Mouse (Mus musculus) forebrain, embryonic 12.5 days (tissue): ENCODE measurements around the gene Zfp979. TPM values are rescaled to one million over a fixed set of nuclear protein-coding genes. Genes with fewer than 3 reads are reported as not detected.
"Not testable (repeated sequence)": the region's sequence is repeated elsewhere in the genome, so short reads cannot be mapped to it uniquely, and the experiment has no call there.

Source experiments
- ATAC-seq: fragments of 200-750 bp; cut with Nextera tagmentation; 2 replicates; pipeline ENCODE4 v1.8.0; 2017; ENCODE audit warnings: moderate TSS enrichment; ENCODE audit not compliant: low FRiP score
- H3K27ac ChIP-seq: fragments of 300-500 bp; sonication (generic); 2 replicates; pipeline ENCODE4 v1.5.1; 2016; ENCODE audit warnings: mild to moderate bottlenecking
- H3K27me3 ChIP-seq: fragments of 300-500 bp; sonication (generic); 2 replicates; pipeline ENCODE4 v1.6.1; 2016; ENCODE audit warnings: mild to moderate bottlenecking
- H3K36me3 ChIP-seq: fragments of 300-500 bp; sonication (generic); replicated peaks from 2 replicates; pipeline ENCODE4 v1.6.1; 2016; ENCODE audit warnings: mild to moderate bottlenecking
- H3K4me1 ChIP-seq: fragments of 300-500 bp; sonication (generic); 2 replicates; pipeline ENCODE4 v1.6.1; 2016
- H3K4me2 ChIP-seq: fragments of 300-500 bp; sonication (generic); 2 replicates; pipeline ENCODE4 v1.6.1; 2016; ENCODE audit warnings: mild to moderate bottlenecking, moderate library complexity
- H3K4me3 ChIP-seq: fragments of 300-500 bp; sonication (generic); replicated peaks from 2 replicates; pipeline ENCODE4 v1.5.1; 2016; ENCODE audit warnings: mild to moderate bottlenecking
- H3K9ac ChIP-seq: fragments of 300-500 bp; sonication (generic); 2 replicates; pipeline ENCODE4 v1.6.1; 2016; ENCODE audit warnings: mild to moderate bottlenecking
- H3K9me3 ChIP-seq: fragments of 300-500 bp; sonication (generic); 2 replicates; pipeline ENCODE4 v1.6.1; 2016
- WGBS: fragments of 180-500 bp; shearing (Covaris S2); methylation state at CpG from one replicate; pipeline ENCODE4 v1.1.7; 2016; 5-methylcytosine and 5-hydroxymethylcytosine counted together
- polyA plus RNA-seq: library from polyadenylated mRNA; unstranded; fragments of >200 nt; fragmentation: Nextera tagmentation; extraction: Ambion mirVana; gene quantifications from 2 replicates; pipeline ENCODE4 v1.2.1, GENCODE M21; 2016

Gene Zfp979
- polyA plus RNA-seq, result 1.7 and 2.1 TPM in 2 replicates

DNA sequence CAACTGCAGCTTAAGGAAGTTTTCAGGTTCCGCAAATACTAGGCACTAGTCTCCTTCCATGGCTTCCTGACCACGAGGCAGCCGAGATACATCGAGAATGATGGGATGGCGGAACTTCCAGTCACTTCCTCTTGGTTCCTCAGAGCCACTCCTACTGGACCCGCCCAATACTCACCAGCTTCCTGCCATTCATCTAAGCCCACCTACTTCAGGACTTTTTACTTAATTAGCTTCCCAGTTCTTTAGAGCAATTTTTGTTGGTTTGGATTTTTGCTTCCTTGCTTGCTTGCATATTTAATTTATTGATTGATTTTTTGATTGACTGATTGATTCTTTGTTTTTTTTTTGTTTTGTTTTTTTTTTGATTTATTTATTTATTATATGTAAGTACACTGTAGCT, at the start of gene Zfp979:
Gene Zfp979, minus strand, starts transcription at position 101 of the 400 bp plus-strand sequence.
- no CpG with 5 or more reads among the region's 6 CpGs for WGBS
- not testable (repeated sequence) for H3K27ac ChIP-seq

GRCm38 (mm10) chr4:147655245-147655644, 12.9 kb upstream of the Zfp979 start:
- 92% methylated on average over 5 of the region's 5 CpGs for WGBS
- ATAC-seq, H3K4me2 ChIP-seq, H3K9me3 ChIP-seq, H3K27ac ChIP-seq, H3K27me3 ChIP-seq, H3K36me3 ChIP-seq, H3K4me3 ChIP-seq, H3K4me1 ChIP-seq, H3K9ac ChIP-seq: not testable (repeated sequence)

More for the DNA sequence above, at the start of gene Zfp979:
- H3K9ac ChIP-seq, H3K36me3 ChIP-seq, H3K4me2 ChIP-seq, H3K9me3 ChIP-seq, H3K4me3 ChIP-seq, ATAC-seq, H3K27me3 ChIP-seq, H3K4me1 ChIP-seq: not testable (repeated sequence)

DNA sequence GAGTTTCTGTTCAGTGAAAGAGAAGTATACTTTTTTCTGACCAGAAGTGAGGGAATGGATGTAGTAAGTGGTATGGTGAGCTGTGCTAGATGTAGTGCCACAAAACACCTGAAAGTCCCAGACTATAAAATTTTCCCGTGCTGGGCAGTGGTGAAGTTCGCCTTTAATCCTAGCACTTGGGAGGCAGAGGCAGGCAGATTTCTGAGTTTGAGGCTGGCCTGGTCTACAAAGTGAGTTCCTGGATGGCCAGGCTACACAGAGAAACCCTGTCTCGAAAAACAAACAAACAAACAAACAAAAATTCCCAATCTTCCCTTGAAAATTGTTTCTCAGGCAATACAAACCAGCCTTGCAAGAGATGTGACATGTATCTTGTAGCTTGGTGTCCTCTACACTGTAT, 5.1 kb upstream of the Zfp979 start:
- not testable (repeated sequence) for H3K4me1 ChIP-seq, H3K9me3 ChIP-seq, ATAC-seq, H3K27ac ChIP-seq, H3K27me3 ChIP-seq, H3K4me2 ChIP-seq, H3K9ac ChIP-seq, H3K4me3 ChIP-seq, H3K36me3 ChIP-seq
- no CpG with 5 or more reads among the region's 3 CpGs for WGBS

DNA sequence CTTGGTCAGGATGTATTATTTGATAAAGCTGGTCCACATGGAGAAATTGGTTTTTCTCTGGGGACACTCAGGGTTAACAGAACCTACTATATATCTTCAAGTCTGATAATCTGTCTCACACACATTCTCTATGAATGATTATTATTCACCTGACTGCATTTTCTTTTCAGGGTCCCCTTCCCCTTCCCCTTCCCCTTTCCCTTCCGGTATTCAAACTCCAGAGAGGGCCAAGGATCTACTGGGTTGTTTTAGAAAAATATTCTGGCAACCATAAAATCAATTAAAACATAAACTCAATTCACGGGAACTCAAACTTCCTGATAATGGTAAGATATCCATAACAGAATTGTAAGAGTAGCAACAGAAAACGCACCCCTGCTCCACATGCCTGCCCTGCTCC, 381 bp downstream of the Zfp979 start:
- H3K4me3 ChIP-seq, H3K9me3 ChIP-seq, H3K27ac ChIP-seq, H3K27me3 ChIP-seq, H3K9ac ChIP-seq, H3K4me2 ChIP-seq, H3K4me1 ChIP-seq, H3K36me3 ChIP-seq, ATAC-seq: not testable (repeated sequence)
- WGBS, result 43% methylated on average over 2 of the region's 3 CpGs

GRCm38 (mm10) chr4:147633818-147634262, 8.5 kb downstream of the Zfp979 start:
- H3K9me3 ChIP-seq, H3K4me2 ChIP-seq, H3K4me1 ChIP-seq, H3K9ac ChIP-seq, H3K4me3 ChIP-seq, H3K27ac ChIP-seq, H3K27me3 ChIP-seq, H3K36me3 ChIP-seq: not testable (repeated sequence)
- ATAC-seq, result 0 out of 2 replicates have a peak, but pooled peaks have one; percentile 51
- no CpG with 5 or more reads among the region's 2 CpGs for WGBS

DNA sequence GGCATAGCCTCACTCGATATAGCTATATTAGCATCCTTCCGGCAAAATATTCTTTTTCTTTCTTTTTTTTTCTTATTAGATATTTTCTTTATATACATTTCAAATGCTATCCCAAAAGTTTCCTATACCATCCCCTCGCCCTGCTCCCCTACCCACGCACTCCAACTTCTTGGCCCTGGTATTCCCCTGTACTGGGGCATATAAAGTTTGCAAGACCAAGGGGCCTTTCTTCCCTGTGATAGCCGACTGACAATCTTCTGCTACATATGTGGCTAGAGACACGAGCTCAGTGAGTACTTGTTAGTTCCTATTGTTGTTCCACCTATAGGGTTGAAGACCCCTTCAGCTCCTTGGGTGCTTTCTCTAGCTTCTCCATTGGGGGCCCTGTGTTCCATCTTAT, 35.8 kb downstream of the Zfp979 start:
- not testable (repeated sequence) for H3K4me2 ChIP-seq, H3K36me3 ChIP-seq, H3K4me1 ChIP-seq, ATAC-seq, H3K27ac ChIP-seq, H3K9ac ChIP-seq, H3K4me3 ChIP-seq, H3K27me3 ChIP-seq
- peaks cover 29% of the 10 kb centered on the region for H3K9me3 ChIP-seq
- 81% methylated on average over 6 of the region's 6 CpGs for WGBS

GRCm38 (mm10) chr4:147605521-147605920, 36.8 kb downstream of the Zfp979 start:
- H3K4me3 ChIP-seq, result no peak overlapping the region
- WGBS, result 83% methylated on average over 4 of the region's 4 CpGs
- no peak overlapping the region for H3K27ac ChIP-seq
- H3K27me3 ChIP-seq, result no peaks in the 10 kb centered on the region
- H3K9ac ChIP-seq, result no peak overlapping the region
- no peaks in the 10 kb centered on the region for H3K36me3 ChIP-seq
- no peak for ATAC-seq
- no peak overlapping the region for H3K4me2 ChIP-seq
- H3K4me1 ChIP-seq, result no peaks in the 10 kb centered on the region
- peaks cover 30% of the 10 kb centered on the region for H3K9me3 ChIP-seq

- WGBS, result 84% methylated on average over 4 of the region's 4 CpGs
Measured at GRCm38 (mm10) chr4:147603806-147604205, 38.5 kb downstream of the Zfp979 start.

GRCm38 (mm10) chr4:147601881-147602280, 40.4 kb downstream of the Zfp979 start:
- Histone ChIP-seq H3K27ac (no peak overlapping the region), H3K9ac (no peak overlapping the region), H3K4me1 (no peaks in the 10 kb centered on the region), H3K4me2 (no peak overlapping the region), H3K36me3 (no peaks in the 10 kb centered on the region), H3K9me3 (peaks cover 36% of the 10 kb centered on the region), H3K4me3 (no peak overlapping the region), H3K27me3 (no peaks in the 10 kb centered on the region)
- WGBS, result 38% methylated on average over 1 of the region's 1 CpGs
- ATAC-seq, result no peak

More at GRCm38 (mm10) chr4:147603806-147604205, 38.5 kb downstream of the Zfp979 start:
- Histone ChIP-seq H3K4me2 (no peak overlapping the region), H3K27ac (no peak overlapping the region), H3K9ac (no peak overlapping the region), H3K27me3 (no peaks in the 10 kb centered on the region), H3K9me3 (peaks cover 37% of the 10 kb centered on the region), H3K4me1 (no peaks in the 10 kb centered on the region), H3K36me3 (no peaks in the 10 kb centered on the region), H3K4me3 (no peak overlapping the region)
- no peak for ATAC-seq

GRCm38 (mm10) chr4:147598831-147599230, 43.5 kb downstream of the Zfp979 start:
- Histone ChIP-seq H3K4me1 (no peaks in the 10 kb centered on the region), H3K9ac (no peak overlapping the region), H3K27me3 (no peaks in the 10 kb centered on the region), H3K36me3 (no peaks in the 10 kb centered on the region), H3K27ac (no peak overlapping the region), H3K4me3 (no peak overlapping the region), H3K4me2 (no peak overlapping the region), H3K9me3 (peaks cover 32% of the 10 kb centered on the region)
- WGBS, result 61% methylated on average over 2 of the region's 2 CpGs
- 0 out of 2 replicates have a peak, but pooled peaks have one; percentile 58 for ATAC-seq

DNA sequence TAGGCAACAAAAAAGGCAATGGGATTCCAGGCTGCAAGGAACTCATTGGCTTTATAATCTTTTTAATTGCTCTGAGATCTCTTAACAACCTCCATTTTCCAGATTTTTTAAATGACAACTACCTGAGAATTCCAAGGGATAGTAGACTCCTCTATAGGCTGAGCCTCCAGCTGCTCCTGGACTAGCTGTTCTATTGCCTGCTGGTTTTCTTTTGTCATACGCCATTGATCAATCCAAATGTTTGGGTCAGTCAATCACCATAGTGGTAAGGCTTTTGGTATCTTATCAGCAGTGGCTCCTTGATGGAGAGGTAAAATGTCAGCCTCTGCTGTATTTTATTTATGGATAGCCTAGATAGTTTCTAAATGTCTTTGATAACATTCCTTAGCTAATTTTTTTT, 44.6 kb downstream of the Zfp979 start:
- H3K27me3 ChIP-seq, result no peaks in the 10 kb centered on the region
- ATAC-seq, result no peak
- no peak overlapping the region for H3K4me3 ChIP-seq
- no peak overlapping the region for H3K4me2 ChIP-seq
- 60% methylated on average over 1 of the region's 1 CpGs for WGBS
- H3K9me3 ChIP-seq, result peaks cover 32% of the 10 kb centered on the region
- H3K9ac ChIP-seq, result no peak overlapping the region
- H3K27ac ChIP-seq, result no peak overlapping the region
- no peaks in the 10 kb centered on the region for H3K36me3 ChIP-seq
- H3K4me1 ChIP-seq, result no peaks in the 10 kb centered on the region

DNA sequence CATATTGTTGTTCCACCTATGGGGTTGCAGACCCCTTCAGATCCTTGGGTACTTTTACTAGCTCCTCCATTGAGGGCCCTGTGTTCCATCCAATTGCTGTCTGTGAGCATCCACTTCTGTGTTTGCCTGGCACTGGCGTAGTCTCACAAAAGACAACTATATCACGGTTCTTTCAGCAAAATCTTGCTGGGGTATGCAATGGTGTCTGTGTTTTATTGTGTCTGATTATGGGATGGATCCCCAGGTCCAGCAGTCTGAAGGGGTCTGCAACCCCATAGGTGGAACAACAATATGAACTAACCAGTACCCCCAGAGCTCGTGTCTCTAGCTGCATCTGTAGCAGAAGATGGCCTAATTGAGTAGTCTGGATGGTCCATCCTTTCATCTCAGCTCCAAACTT, 47.7 kb downstream of the Zfp979 start:
- not testable (repeated sequence) for H3K36me3 ChIP-seq, H3K4me2 ChIP-seq, H3K27me3 ChIP-seq, H3K9ac ChIP-seq, ATAC-seq, H3K4me1 ChIP-seq, H3K4me3 ChIP-seq, H3K27ac ChIP-seq
- peaks cover 22% of the 10 kb centered on the region for H3K9me3 ChIP-seq
- WGBS, result 89% methylated on average over 3 of the region's 3 CpGs

DNA sequence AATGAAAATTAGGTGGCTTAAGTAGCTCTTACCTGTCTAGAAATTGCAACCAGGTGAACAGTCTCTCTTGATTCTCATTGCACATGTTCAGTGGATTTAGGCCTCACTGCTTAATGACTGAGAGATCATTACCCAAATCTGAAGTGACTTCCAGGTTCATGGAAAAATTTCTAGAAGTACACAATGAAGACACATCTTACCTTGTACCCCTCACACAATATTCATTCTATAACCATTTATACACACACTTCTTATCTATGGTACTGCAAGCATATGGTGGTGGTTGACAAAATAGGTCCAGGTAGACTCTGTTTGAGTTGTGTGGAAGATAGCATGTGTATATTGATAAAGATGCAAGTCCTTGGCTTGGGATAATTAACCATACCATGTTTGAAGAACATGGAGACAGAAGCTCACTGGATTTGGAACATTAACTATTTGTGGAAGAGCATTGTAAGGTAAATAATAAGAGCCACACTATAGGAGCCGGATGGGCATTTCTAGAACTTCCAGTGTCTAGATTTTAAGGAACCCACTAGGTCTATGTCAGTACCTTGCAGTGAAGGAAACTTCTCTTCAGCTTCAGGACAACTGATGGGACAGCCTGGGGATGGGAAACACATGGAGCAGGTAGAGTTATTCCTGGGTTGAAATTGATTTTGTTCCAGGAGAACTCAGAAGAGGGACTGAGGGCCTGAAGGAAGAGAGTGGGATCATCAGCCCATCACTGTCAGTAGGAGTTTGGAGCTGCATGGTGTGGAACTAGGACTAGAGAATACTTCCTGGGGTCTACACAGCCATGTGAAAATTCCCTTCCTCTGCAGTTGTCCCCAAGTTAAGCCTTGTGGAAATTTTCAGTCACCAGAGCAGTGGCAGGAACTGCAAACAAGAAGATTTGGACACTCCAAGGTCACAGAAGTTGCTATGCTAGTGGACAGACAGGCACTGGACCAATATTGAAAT, 55.5 kb downstream of the Zfp979 start:
- Histone ChIP-seq H3K27ac (no peak overlapping the region), H3K36me3 (no peaks in the 10 kb centered on the region), H3K4me1 (no peaks in the 10 kb centered on the region), H3K4me3 (no peak overlapping the region), H3K9ac (no peak overlapping the region), H3K9me3 (peaks cover 31% of the 10 kb centered on the region), H3K4me2 (no peak overlapping the region), H3K27me3 (no peaks in the 10 kb centered on the region)
- 58% methylated on average over 1 of the region's 1 CpGs for WGBS
- 0 out of 2 replicates have a peak, but pooled peaks have one; percentile 58 for ATAC-seq
